Mouse (Mus musculus): ENCODE measurements at regions not wholly inside any gene's neighbourhood (a gene's known extent, or its start where the extent isn't known, plus 50 kb on each side); places are given as distances from the start of the nearest gene placed in this dataset.

DNA sequence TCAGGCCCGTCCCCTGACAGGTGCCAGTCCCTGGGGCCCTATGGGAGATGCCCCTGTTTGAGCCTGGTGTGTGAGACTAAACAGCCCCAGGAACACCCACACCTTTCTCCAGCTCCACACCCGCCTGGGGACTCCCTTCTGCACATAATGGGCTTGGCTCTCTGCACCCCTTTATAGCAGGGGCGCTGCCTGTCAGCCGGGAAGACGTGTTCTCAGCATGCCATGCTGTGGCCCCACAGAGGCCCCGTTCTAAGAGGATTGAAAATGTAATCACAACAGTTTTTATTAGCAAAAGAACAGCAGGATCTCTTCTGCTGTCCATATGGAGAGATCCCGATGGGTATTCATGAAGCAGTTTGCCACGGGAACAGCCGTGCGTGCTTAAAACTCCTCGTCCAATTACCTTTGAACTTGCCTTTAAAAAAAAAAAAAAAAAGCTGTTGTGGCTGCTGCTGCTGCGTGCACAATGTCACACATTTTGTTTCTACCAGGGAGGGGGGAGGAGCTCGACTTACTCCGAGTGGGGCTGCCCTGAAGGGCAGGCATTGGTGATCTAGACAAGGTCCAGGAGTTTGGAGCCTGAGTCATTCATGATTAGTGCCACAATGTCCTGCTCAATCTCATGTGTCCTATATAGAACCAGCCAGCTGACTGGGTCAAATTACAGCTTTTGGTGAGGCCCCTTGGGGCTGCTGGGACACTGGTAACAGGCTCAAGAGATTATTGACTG, 119.7 kb downstream of the Rps24 start:
- Histone ChIP-seq H3K36me3 (ENCODE audit: insufficient read depth, low read length) (no peaks in the 10 kb centered on the region), H3K4me2 (ENCODE audit: low read depth, low read length, poor library complexity, severe bottlenecking) (no peak overlapping the region), H3K27me3 (ENCODE audit: insufficient read depth, low read length) (no peaks in the 10 kb centered on the region), H3K9ac (replicated peaks; ENCODE audit: low read length, poor library complexity, severe bottlenecking) (no peak overlapping the region), H3K4me1 (ENCODE audit: insufficient read depth, low read length) (peaks cover 6% of the 10 kb centered on the region; the same call in 1 of the 2 replicates), H3K9me3 (ENCODE audit: low read length) (no peaks in the 10 kb centered on the region), H3K4me3 (ENCODE audit: low read depth, low read length) (no peak overlapping the region), H3K27ac (ENCODE audit: low read depth, low read length) (no peak overlapping the region)
- peak; percentile 63 for DNase-seq (ENCODE audit: low spot score)
- TF ChIP-seq CTCF (IDR thresholded peaks at IDR 0.05): no peak
- ATAC-seq (ENCODE audit: low FRiP score): no peak
- WGBS: 17% methylated on average over 14 of the region's 14 CpGs

DNA sequence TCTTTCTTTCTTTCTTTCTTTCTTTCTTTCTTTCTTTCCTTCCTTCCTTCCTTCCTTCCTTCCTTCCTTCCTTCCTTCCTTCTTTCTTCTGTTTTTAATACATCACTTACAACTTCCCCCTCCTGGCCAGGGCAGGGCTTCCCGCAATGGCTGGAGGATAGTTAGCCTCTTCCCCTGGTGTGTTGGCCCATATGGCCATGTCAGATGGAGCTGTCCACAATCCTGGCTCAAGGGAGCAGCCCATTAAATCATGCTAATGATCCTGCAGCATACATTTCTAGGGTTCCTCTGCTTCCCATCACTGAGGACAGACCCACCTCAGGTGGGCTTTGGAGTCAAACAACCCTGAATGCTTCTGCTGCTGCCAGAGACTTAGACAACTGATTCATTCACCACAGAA, 121.4 kb downstream of the Rps24 start:
- Histone ChIP-seq H3K27ac (ENCODE audit: low read depth, low read length) (no peak overlapping the region), H3K9ac (replicated peaks; ENCODE audit: low read length, poor library complexity, severe bottlenecking) (no peak overlapping the region), H3K4me2 (ENCODE audit: low read depth, low read length, poor library complexity, severe bottlenecking) (no peak overlapping the region), H3K27me3 (ENCODE audit: insufficient read depth, low read length) (no peaks in the 10 kb centered on the region), H3K9me3 (ENCODE audit: low read length) (no peaks in the 10 kb centered on the region), H3K36me3 (ENCODE audit: insufficient read depth, low read length) (no peaks in the 10 kb centered on the region), H3K4me1 (ENCODE audit: insufficient read depth, low read length) (peaks cover 6% of the 10 kb centered on the region; the same call in 1 of the 2 replicates), H3K4me3 (ENCODE audit: low read depth, low read length) (no peak overlapping the region)
- WGBS: 67% methylated on average over 1 of the region's 1 CpGs
- ATAC-seq (ENCODE audit: low FRiP score) (no peak), DNase-seq (ENCODE audit: low spot score) (no peak)
- no peak for TF ChIP-seq CTCF (IDR thresholded peaks at IDR 0.05)

GRCm38 (mm10) chr14:24612254-24612995, 125.5 kb downstream of the Rps24 start:
- no peak for TF ChIP-seq CTCF (IDR thresholded peaks at IDR 0.05)
- no peak overlapping the region for H3K4me2 ChIP-seq (ENCODE audit: low read depth, low read length, poor library complexity, severe bottlenecking)
- H3K9me3 ChIP-seq (ENCODE audit: low read length): no peaks in the 10 kb centered on the region
- no peak overlapping the region for H3K4me3 ChIP-seq (ENCODE audit: low read depth, low read length)
- DNase-seq (ENCODE audit: low spot score) (peak; percentile 70), ATAC-seq (ENCODE audit: low FRiP score) (no peak)
- no peaks in the 10 kb centered on the region for H3K36me3 ChIP-seq (ENCODE audit: insufficient read depth, low read length)
- WGBS: 57% methylated on average over 4 of the region's 4 CpGs
- H3K27me3 ChIP-seq (ENCODE audit: insufficient read depth, low read length): no peaks in the 10 kb centered on the region
- peaks cover 17% of the 10 kb centered on the region for H3K4me1 ChIP-seq (ENCODE audit: insufficient read depth, low read length)
- H3K9ac ChIP-seq (replicated peaks; ENCODE audit: low read length, poor library complexity, severe bottlenecking): no peak overlapping the region
- H3K27ac ChIP-seq (ENCODE audit: low read depth, low read length): no peak overlapping the region

DNA sequence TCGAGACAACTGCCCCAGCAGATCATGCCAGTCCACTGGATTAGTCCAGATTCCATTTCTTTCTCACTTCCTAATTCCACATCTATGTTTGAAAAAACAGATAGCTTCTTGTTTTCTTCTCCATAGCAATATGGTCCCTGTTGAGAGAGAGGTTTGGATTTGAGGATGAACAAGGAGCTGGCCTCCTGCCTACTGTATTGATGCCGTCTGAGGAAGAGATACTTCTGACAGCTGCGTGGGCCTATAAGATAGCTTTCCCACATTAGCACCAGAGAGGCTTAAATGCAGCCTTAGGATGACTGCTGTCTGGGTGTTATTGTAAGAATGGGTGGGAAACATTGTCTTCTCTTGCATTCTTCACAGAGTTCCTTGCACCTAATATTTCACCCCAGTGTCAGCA, 128.9 kb downstream of the Rps24 start:
- no peak overlapping the region for H3K4me2 ChIP-seq (ENCODE audit: low read depth, low read length, poor library complexity, severe bottlenecking)
- no peaks in the 10 kb centered on the region for H3K27me3 ChIP-seq (ENCODE audit: insufficient read depth, low read length)
- peak overlapping the region; percentile 96 for H3K27ac ChIP-seq (ENCODE audit: low read depth, low read length)
- DNase-seq (ENCODE audit: low spot score) (no peak), ATAC-seq (ENCODE audit: low FRiP score) (no peak)
- no peaks in the 10 kb centered on the region for H3K36me3 ChIP-seq (ENCODE audit: insufficient read depth, low read length)
- TF ChIP-seq CTCF (IDR thresholded peaks at IDR 0.05): no peak
- 35% methylated on average over 3 of the region's 3 CpGs for WGBS
- H3K9ac ChIP-seq (replicated peaks; ENCODE audit: low read length, poor library complexity, severe bottlenecking): no peak overlapping the region
- H3K4me1 ChIP-seq (ENCODE audit: insufficient read depth, low read length): peaks cover 31% of the 10 kb centered on the region
- H3K4me3 ChIP-seq (ENCODE audit: low read depth, low read length): no peak overlapping the region
- no peaks in the 10 kb centered on the region for H3K9me3 ChIP-seq (ENCODE audit: low read length)

- Histone ChIP-seq H3K9ac (replicated peaks; ENCODE audit: low read length, poor library complexity, severe bottlenecking) (peak overlapping the region; percentile 14; the same call in 1 of the 2 replicates), H3K27me3 (ENCODE audit: insufficient read depth, low read length) (no peaks in the 10 kb centered on the region), H3K36me3 (ENCODE audit: insufficient read depth, low read length) (no peaks in the 10 kb centered on the region), H3K4me2 (ENCODE audit: low read depth, low read length, poor library complexity, severe bottlenecking) (no peak overlapping the region), H3K9me3 (ENCODE audit: low read length) (no peaks in the 10 kb centered on the region), H3K4me3 (ENCODE audit: low read depth, low read length) (no peak overlapping the region), H3K4me1 (ENCODE audit: insufficient read depth, low read length) (peaks cover 31% of the 10 kb centered on the region), H3K27ac (ENCODE audit: low read depth, low read length) (peak overlapping the region; percentile 96)
- TF ChIP-seq CTCF (IDR thresholded peaks at IDR 0.05): no peak
- DNase-seq (ENCODE audit: low spot score) (peak; percentile 42), ATAC-seq (ENCODE audit: low FRiP score) (no peak)
- WGBS: 11% methylated on average over 10 of the region's 10 CpGs
These were observed 129.6 kb downstream of the Rps24 start for GRCm38 (mm10) chr14:24616306-24617125.
